Mouse (Mus musculus) embryonic facial prominence, embryonic 11.5 days (tissue): ENCODE data around the gene Dnm1l. TPM values are rescaled to one million over a fixed set of nuclear protein-coding genes. Genes with fewer than 3 reads are reported as not detected.

Source experiments
- ATAC-seq: fragments of 200-750 bp; cut with Nextera tagmentation; replicated peaks from 2 replicates; pipeline ENCODE4 v1.8.0; 2017; ENCODE audit warnings: low read depth; ENCODE audit not compliant: insufficient number of reproducible peaks, low FRiP score, low TSS enrichment
- DNase-seq: peaks from one replicate; pipeline ENCODE4 v3.0.0-alpha.2; 2015; ENCODE audit warnings: low spot score
- H3K27ac ChIP-seq: fragments of 300-500 bp; sonication (generic); replicated peaks from 2 replicates; pipeline ENCODE4 v1.5.1; 2014; ENCODE audit warnings: mild to moderate bottlenecking, low read depth, low read length, control low read depth
- H3K27me3 ChIP-seq: fragments of 300-500 bp; sonication (generic); 2 replicates; pipeline ENCODE4 v1.6.1; 2014; ENCODE audit warnings: mild to moderate bottlenecking, low read length, moderate library complexity, mixed read lengths; ENCODE audit not compliant: control insufficient read depth, insufficient read depth
- H3K36me3 ChIP-seq: fragments of 300-500 bp; sonication (generic); replicated peaks from 2 replicates; pipeline ENCODE4 v1.6.1; 2014; ENCODE audit warnings: low read depth, mild to moderate bottlenecking, low read length, moderate library complexity, mixed read lengths; ENCODE audit not compliant: control insufficient read depth, insufficient read depth
- H3K4me1 ChIP-seq: fragments of 300-500 bp; sonication (generic); 2 replicates; pipeline ENCODE4 v1.6.1; 2014; ENCODE audit warnings: low read length, mixed read lengths; ENCODE audit not compliant: control insufficient read depth, insufficient read depth
- H3K4me2 ChIP-seq: fragments of 300-500 bp; sonication (generic); 2 replicates; pipeline ENCODE4 v1.6.1; 2014; ENCODE audit warnings: low read depth, mild to moderate bottlenecking, control low read depth, low read length, moderate library complexity
- H3K4me3 ChIP-seq: fragments of 300-500 bp; sonication (generic); 2 replicates; pipeline ENCODE4 v1.5.1; 2014; ENCODE audit warnings: low read depth, low read length, control low read depth
- H3K9ac ChIP-seq: fragments of 300-500 bp; sonication (generic); replicated peaks from 2 replicates; pipeline ENCODE4 v1.6.1; 2014; ENCODE audit warnings: mild to moderate bottlenecking, control low read depth, low read length
- H3K9me3 ChIP-seq: fragments of 300-500 bp; sonication (generic); replicated peaks from 2 replicates; pipeline ENCODE4 v1.6.1; 2016; ENCODE audit warnings: mild to moderate bottlenecking, low read length, inconsistent platforms, mixed read lengths; ENCODE audit not compliant: control insufficient read depth
- WGBS: fragments of 180-500 bp; shearing (Covaris S2); extraction: QIAGEN DNeasy Blood & Tissue Kit; methylation state at CpG from one replicate; pipeline ENCODE4 v1.1.7; 2014; 5-methylcytosine and 5-hydroxymethylcytosine counted together
- polyA plus RNA-seq: library from polyadenylated mRNA; unstranded; fragments of >200 nt; fragmentation: Nextera tagmentation; extraction: Ambion mirVana; gene quantifications from 2 replicates; pipeline ENCODE4 v1.2.1, GENCODE M21; 2014

Gene Dnm1l
- polyA plus RNA-seq, 1 experiment from 2014 or later: 75.4 TPM

GRCm38 (mm10) chr16:16303138-16303827 is 55.5 kb downstream of the Dnm1l start:
- H3K9me3 ChIP-seq: no peaks in the 10 kb centered on the region
- peak overlapping the region; percentile 61 for H3K4me2 ChIP-seq
- peaks cover 3% of the 10 kb centered on the region for H3K36me3 ChIP-seq
- no peaks in the 10 kb centered on the region for H3K27me3 ChIP-seq
- peak; percentile 66 for DNase-seq
- peak overlapping the region; percentile 90 for H3K9ac ChIP-seq
- ATAC-seq: peak; percentile 72
- peak overlapping the region; percentile 96 for H3K4me3 ChIP-seq
- WGBS: under 1% methylated on average over 53 of the region's 61 CpGs
- peak overlapping the region; percentile 87 for H3K27ac ChIP-seq
- H3K4me1 ChIP-seq: no peaks in the 10 kb centered on the region

DNA sequence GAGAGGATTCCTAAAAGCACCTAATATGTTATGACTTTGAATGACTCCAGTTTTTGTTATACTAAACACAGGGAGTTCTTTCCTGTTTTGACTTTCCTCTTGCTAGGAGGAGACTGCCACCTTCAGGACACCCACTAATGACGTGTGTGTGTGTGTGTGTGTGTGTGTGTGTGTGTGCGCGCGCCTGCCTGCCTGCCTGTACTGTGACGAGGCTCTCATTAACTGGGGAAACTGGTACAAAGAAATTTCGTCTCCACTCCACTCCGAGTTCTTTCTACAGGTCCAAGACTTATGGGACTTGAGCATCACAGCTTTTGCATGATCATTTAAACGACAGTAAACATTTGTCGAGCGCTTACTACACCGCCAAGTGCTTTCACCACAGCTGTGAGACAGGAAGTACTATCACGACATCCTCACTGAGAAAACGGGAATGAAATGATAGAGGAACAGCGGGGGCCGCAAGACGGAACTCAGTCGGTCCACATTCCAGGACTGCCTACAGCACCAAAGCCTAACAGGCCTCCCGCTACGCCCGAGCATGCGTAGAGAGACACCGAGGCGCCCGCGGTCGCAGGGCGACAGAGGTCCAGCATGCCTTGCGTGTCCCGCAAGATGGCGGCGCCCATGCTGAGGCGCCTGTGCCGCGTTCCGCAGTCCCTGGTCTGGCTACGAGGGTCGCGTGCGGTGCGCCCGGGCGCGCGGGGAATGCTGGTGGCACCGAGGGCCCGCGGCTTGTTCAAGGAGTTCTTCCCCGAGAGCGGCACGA is 56.2 kb downstream of the Dnm1l start, which contains the start of gene Yars2:
Gene Yars2, plus strand, starts transcription at position 597 of the 769 bp plus-strand sequence.
- ATAC-seq (peak; percentile 98), DNase-seq (peak; percentile 93)
- H3K27me3 ChIP-seq: no peaks in the 10 kb centered on the region
- peak within 1 kb of the TSS; percentile 96 for H3K4me3 ChIP-seq
- H3K4me2 ChIP-seq: peak within 1 kb of the TSS; percentile 61
- H3K9ac ChIP-seq: peak within 1 kb of the TSS; percentile 90
- WGBS: under 1% methylated on average over 41 of the region's 50 CpGs
- H3K27ac ChIP-seq: peak within 1 kb of the TSS; percentile 87
- H3K36me3 ChIP-seq: peaks cover 3% of the 10 kb centered on the region
- no peaks in the 10 kb centered on the region for H3K4me1 ChIP-seq
- H3K9me3 ChIP-seq: no peaks in the 10 kb centered on the region

DNA sequence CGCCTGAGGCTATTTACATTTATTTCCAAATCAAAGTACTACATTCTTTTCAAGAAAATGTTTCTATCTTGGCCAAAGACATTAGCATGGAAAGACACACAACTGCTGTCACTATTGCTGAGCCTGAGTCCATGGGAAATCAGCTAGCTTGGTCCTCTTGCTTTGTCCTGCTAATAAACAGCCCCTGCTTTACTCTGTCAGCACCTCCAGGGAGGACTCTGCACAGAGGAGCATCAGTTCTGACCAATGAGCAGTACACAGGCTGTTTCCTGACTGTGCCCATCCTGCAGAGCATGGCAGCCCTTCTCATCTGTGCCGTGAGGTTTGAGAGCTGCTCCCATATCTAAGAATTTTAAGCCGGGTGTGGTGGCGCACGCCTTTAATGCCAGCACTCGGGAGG is 85.0 kb downstream of the Dnm1l start:
- 87% methylated on average over 6 of the region's 6 CpGs for WGBS
- no peaks in the 10 kb centered on the region for H3K27me3 ChIP-seq

GRCm38 (mm10) chr16:16272978-16273377 is 85.8 kb downstream of the Dnm1l start:
- no peak for ATAC-seq
- Histone ChIP-seq H3K4me1 (no peaks in the 10 kb centered on the region), H3K4me3 (no peak overlapping the region), H3K36me3 (no peaks in the 10 kb centered on the region), H3K27me3 (no peaks in the 10 kb centered on the region), H3K9ac (no peak overlapping the region), H3K9me3 (no peaks in the 10 kb centered on the region), H3K4me2 (no peak overlapping the region), H3K27ac (no peak overlapping the region)
- 62% methylated on average over 3 of the region's 3 CpGs for WGBS
- no peak for DNase-seq

More for the DNA sequence above, 85.0 kb downstream of the Dnm1l start:
- H3K27ac ChIP-seq: no peak overlapping the region
- ATAC-seq (no peak), DNase-seq (no peak)
- no peaks in the 10 kb centered on the region for H3K9me3 ChIP-seq
- no peaks in the 10 kb centered on the region for H3K36me3 ChIP-seq
- no peak overlapping the region for H3K9ac ChIP-seq
- H3K4me3 ChIP-seq: no peak overlapping the region
- H3K4me2 ChIP-seq: no peak overlapping the region
- no peaks in the 10 kb centered on the region for H3K4me1 ChIP-seq

DNA sequence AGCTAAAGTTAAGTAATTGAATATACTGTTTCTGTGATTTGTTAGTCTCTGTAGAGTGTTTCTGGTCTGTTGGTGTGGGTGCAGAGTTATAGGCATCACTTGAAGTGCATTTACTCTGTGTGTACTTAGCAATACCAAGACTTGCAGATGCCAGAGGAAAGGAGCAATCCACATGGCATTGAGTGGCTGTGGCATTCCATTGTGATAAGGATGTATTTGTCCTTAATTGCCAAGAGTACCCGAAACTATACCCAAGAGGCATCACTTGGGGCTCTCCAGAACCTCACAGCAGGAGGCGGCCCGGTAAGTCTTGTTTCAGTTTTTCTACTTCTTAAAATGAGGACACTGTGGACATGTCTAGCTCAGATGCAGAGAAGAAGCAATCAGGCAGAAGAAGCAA is 96.3 kb downstream of the Dnm1l start:
- WGBS: 92% methylated on average over 3 of the region's 3 CpGs
- Histone ChIP-seq H3K4me3 (no peak overlapping the region), H3K36me3 (no peaks in the 10 kb centered on the region), H3K27ac (no peak overlapping the region), H3K4me1 (no peaks in the 10 kb centered on the region), H3K27me3 (no peaks in the 10 kb centered on the region), H3K9me3 (no peaks in the 10 kb centered on the region), H3K9ac (no peak overlapping the region), H3K4me2 (no peak overlapping the region)
- DNase-seq (no peak), ATAC-seq (no peak)

Other genes with a start within 250 kb of the Dnm1l start
- 5.1 TPM in 2 replicates for gene Pkp2, start 145.6 kb downstream of the Dnm1l start, polyA plus RNA-seq
- gene Yars2, start 56.0 kb downstream of the Dnm1l start, polyA plus RNA-seq: 41.6 and 47.8 TPM in 2 replicates
- 5.4 and 7.1 TPM in 2 replicates for gene Fgd4, start 241.6 kb upstream of the Dnm1l start, polyA plus RNA-seq